Mouse (Mus musculus) lung, postnatal 0 days (tissue): Measurements from ENCODE around the gene Ccdc96.

Experiments
- CTCF ChIP-seq: IDR thresholded peaks from 2 replicates; pipeline ENCODE4 v1.5.1; 2016; ENCODE audit warnings: antibody characterized with exemption, mild to moderate bottlenecking
- EP300 ChIP-seq: IDR thresholded peaks from 2 replicates; pipeline ENCODE4 v1.6.1; 2016; ENCODE audit warnings: antibody characterized with exemption, mild to moderate bottlenecking, control low read depth

DNA sequence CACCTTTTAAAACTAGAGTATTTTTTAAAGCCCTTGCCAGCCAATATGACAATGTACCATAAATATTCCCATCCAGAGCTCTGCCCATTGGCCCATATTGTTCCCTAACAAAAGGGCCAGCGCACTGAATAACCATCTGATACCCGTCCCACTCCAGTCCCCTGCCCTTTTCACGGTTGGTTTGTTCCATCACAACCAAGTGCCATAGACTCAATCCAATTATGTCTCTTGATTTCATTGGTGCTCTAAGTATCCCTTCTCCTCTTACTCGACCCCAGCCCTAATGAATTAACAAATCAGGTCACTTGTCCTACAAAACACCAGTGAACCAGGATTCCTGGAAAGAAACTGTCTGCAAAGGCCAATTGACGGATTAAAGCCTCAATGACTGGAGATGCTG is 21.0 kb upstream of the Ccdc96 start:
- TF ChIP-seq CTCF, result no peak
- TF ChIP-seq EP300, result no peak
